Mouse (Mus musculus): ENCODE data around the gene Sfpq.
"Not testable (repeated sequence)": the region's sequence is repeated elsewhere in the genome, so short reads cannot be mapped to it uniquely, and the experiment has no call there.

DNA sequence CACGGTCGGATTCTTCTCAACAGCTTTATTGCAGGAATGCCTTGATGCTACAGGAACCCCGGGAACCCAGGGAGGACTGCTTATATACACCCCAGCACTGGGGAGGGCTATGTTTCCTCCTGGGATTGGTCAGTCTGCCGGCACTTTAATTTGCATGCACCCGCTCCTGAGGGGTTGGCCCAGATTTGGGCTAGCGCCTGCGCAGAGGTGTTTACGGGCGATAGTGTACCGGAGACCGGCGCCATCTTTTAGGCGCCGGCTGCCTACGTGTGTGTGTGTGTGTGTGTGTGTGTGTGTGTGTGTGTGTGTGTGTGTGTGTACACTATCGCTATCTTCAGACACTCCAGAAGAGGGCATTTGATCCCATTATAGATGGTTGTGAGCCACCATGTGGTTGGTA lies 21.8 kb upstream of the Sfpq start:
- not testable (repeated sequence) for TF ChIP-seq CTCF (conservative IDR thresholded peaks at IDR 0.05; ENCODE audit: insufficient read depth, insufficient read length, low read depth, low read length); POLR2A (IDR thresholded peaks at IDR 0.05; ENCODE audit: low read depth, low read length)
